Mouse (Mus musculus): ENCODE results near the gene Cul5.

Cul5 gene

GRCm38 (mm10) chr9:53607816-53608215 is 62.0 kb downstream of the Cul5 start:
- DNase-seq (ENCODE audit: low spot score in 2 of 2): no peak

GRCm38 (mm10) chr9:53607192-53607591 is 62.6 kb downstream of the Cul5 start:
- DNase-seq (ENCODE audit: low spot score in 2 of 2): no peak

- DNase-seq (ENCODE audit: low spot score in 2 of 2): no peak
Observed at GRCm38 (mm10) chr9:53604954-53605353, 64.9 kb downstream of the Cul5 start.

- no peak for DNase-seq (ENCODE audit: low spot score in 2 of 2)
Observed at GRCm38 (mm10) chr9:53603849-53604248, 66.0 kb downstream of the Cul5 start.

- no peak for DNase-seq (ENCODE audit: low spot score in 2 of 2)
Observed at GRCm38 (mm10) chr9:53603384-53603783, 66.4 kb downstream of the Cul5 start.

- DNase-seq (ENCODE audit: low spot score in 2 of 2): no peak
Observed at GRCm38 (mm10) chr9:53601541-53601940, 68.3 kb downstream of the Cul5 start.

GRCm38 (mm10) chr9:53598631-53599030 is 71.2 kb downstream of the Cul5 start:
- DNase-seq (ENCODE audit: low spot score in 2 of 2): no peak

- DNase-seq (ENCODE audit: low spot score in 2 of 2): no peak
Observed at GRCm38 (mm10) chr9:53596971-53597600, 72.7 kb downstream of the Cul5 start.

- peak in 1 of 2 experiments; percentile 53 for DNase-seq (ENCODE audit: low spot score in 2 of 2)
Observed at GRCm38 (mm10) chr9:53594764-53595163, 75.0 kb downstream of the Cul5 start.

GRCm38 (mm10) chr9:53581870-53582269 is 87.9 kb downstream of the Cul5 start:
- DNase-seq (ENCODE audit: low spot score in 2 of 2): no peak

- DNase-seq (ENCODE audit: low spot score in 2 of 2): no peak
Observed at GRCm38 (mm10) chr9:53575721-53576120, 94.1 kb downstream of the Cul5 start.

GRCm38 (mm10) chr9:53572516-53573307 is 97.1 kb downstream of the Cul5 start:
- DNase-seq (ENCODE audit: low spot score in 2 of 2): no peak

- peak in 1 of 2 experiments; percentile 22 for DNase-seq (ENCODE audit: low spot score in 2 of 2)
Observed at GRCm38 (mm10) chr9:53570662-53571061, 99.2 kb downstream of the Cul5 start.

Measured in left cerebral cortex, adult 9 months (tissue).